Mouse (Mus musculus) C2C12 (cell line): ENCODE results near the gene Gm20388.

Experiments used
- CEBPB ChIP-seq: IDR thresholded peaks from one replicate; pipeline ENCODE4 v1.6.1; 2011; ENCODE audit warnings: low read depth, mild to moderate bottlenecking, control low read depth, moderate library complexity
- CTCF ChIP-seq: IDR thresholded peaks from one replicate; pipeline ENCODE4 v1.5.1; 2011; ENCODE audit not compliant: control insufficient read depth, insufficient read depth, insufficient read length
- MAX ChIP-seq: IDR thresholded peaks from one replicate; pipeline ENCODE4 v1.6.1; 2011; ENCODE audit warnings: mild to moderate bottlenecking, control low read depth
- MYOG ChIP-seq: IDR thresholded peaks from one replicate; pipeline ENCODE4 v1.6.1; 2011; ENCODE audit not compliant: control insufficient read depth, insufficient read length; ENCODE audit errors: extremely low read depth
- USF1 ChIP-seq: IDR thresholded peaks from one replicate; pipeline ENCODE4 v1.6.1; 2011; ENCODE audit warnings: low read depth, mild to moderate bottlenecking, control low read depth, moderate library complexity

DNA sequence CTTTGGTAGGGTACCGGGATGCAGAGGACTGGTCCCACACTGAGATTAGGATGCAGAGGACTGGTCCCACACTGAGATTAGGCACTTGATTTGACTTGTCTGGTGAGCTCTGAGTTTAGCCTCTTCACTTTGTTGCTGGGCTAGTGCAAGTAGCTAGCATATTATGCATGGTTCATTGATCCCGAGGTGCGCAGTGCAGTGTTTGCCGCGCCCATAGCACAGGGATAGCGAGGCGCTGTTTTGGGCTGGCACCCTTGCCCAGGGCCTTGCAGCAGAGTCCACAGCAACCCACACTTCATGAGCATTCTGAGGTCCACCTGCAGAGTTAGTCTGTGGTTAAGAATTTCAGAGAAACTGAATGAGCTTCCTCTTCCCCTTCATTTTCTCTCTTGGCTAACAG lies 2042.2 kb downstream of the Gm20388 start:
- TF ChIP-seq CTCF (no peak), USF1 (no peak), MAX (no peak), CEBPB (no peak), MYOG (no peak)
